Mouse (Mus musculus) B cell, adult 67 days (primary cell): ENCODE results near the gene Urm1. TPM values are rescaled to one million over a fixed set of nuclear protein-coding genes. Genes with fewer than 3 reads are reported as not detected.

Experiments used
- total RNA-seq, 2 experiments: library from RNA; stranded (reverse); gene quantifications; 4 replicates each; pipeline ENCODE4 v1.2.4; 2023

The Urm1 gene
- total RNA-seq = 10 to 100 TPM; 43.6 to 47.9 TPM

DNA sequence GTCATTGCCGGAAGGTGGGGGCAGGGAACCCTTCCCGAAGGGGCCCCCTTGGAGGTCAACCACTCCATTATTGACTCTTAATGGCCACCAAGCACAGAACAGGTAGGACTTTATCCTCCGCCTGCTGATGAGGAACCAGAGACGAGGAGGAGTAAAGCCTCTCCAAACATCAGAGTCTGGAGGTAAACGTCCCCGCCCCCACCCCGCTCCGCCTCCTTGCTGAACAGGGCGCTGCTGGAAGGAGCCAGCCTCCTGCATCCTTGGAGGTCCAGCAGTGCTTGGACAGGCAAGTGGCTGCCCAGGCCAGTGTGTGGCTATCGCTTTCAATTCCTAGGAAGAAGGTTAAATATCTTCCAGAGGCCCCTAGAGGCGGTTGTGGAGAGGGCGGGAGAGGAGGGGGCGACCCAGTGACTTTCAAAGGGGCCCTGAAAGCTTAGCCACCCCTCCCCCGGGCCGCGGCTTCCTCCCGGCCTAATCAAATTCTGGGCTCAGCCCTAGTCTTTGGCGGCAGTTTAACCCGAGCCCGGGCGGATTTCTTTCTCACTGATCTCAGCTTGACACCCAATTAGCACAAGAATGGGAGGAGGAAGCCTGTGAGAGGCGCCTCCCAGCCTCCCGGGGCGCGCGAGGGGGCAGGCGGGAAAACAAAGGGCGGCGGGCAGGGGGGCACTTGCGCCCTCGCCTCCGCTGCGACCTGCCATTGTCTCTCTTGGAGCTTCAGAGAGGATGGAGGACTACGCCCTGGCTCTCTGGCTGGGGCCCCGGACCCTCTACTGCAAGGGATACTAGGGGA, at the start of gene Urm1:
TSS of gene Urm1 (plus strand) at position 51 of the 793 bp plus-strand sequence.

DNA sequence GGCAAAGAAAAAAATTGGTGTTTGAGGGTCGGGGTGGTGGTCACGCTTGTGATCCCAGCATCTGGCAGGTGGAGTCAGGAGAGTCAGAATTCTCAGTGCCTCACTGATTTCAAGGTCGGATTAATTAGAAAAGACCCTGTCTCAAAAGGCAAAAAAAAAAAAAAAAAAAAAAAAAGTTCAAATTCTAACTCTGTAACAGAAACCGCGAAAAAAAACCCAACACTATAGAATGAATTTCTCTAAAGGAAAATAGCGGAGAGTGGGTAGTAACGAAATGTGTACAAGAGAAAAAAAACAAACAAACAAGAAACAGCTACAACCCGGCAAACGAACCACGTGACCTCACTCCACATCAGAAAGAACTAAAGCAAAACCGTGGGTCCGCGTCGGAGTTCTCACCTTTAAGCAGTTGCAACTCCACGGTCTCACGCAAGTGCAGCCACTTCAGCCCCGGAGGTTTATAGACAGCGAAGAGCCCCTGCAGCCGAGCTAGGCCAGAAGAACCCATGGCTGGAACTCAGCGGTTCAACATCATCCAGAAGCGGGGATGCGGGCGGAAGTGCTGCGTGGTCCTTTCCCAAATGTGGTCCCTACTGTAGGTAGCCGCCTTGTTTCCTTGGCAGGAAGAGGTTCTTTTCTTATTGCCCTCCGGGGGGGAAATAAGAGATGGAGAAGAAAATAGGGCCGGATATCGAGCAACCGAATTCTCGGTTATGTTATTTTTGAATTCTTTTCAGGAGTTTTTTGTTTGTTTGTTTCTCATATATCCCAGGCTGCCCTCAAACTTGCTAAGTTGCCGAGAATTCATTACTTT, 32.6 kb upstream of the Urm1 start, which contains the start of gene Coq4:
TSS of gene Coq4 (plus strand) at position 390 of the 814 bp plus-strand sequence.

DNA sequence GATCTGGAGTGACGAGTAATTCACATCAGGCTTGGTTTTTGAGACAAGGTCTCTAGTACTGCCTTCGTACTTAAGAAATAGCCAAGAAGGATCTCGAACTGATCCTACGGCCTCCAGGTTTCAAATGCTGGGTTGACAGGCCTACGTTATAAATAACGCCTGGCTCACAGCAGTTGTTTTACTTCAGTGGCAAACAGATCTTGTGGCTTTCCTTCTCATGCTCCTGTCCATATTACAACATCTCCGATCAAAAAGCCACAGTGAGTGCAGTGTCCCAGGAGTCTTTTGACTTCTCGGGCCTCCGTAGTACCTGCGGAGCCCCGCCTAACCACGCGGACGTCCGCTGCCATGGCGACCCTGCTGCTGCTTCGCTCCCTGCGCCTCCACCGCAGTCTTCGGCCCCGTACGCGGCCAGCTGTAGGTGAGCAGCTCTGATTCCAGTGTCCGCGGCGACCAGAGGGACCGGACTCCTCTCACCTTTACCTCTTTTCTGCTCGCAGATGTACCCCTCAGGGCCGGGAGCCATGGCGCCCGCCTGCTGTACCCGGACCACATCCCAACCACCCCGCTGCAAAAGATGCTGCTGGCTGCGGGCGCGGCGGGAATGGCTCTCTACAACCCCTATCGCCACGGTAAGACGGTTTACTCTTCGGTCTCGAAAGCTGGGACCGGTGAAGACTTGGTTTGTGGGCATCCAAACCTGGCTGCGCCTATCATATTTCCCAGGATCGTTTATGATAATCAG, 31.8 kb upstream of the Urm1 start, which contains the start of gene Trub2:
TSS of gene Trub2 (minus strand) at position 566 of the 745 bp plus-strand sequence.

DNA sequence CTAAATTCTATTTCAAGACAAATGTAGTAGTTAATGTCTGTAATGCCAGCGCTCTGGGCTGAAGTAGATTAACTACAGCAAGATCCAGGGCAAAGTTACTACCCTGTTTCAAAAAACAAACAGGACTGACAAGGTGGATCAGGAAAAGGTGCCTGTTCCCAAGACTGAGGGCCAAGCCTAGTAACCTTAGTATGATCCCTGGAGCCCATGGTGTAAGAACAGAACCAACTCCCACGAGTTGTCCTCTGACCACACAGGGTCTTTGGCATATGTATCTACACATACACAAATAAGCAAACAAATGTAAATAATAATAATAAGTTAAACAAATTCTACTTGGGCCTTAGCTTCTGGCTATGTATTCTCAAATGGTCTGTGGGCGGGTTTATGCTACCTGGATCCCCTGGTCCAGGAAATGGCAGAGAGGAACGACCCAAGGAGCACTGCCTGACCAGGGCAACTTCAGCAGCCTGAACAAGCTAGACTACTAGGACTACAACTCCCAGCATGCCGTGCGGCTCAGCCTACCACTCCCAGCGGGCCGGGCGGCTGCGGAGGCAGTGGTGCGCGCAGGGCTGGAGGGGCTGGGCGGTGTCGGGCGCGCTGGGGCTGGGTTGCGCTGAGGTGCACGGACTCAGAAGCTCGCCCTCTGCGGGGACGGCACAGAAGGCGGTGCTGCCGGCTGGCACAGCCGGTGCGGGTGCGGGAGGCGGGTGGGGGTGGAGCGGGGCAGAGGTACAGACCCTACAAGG, 17.6 kb upstream of the Urm1 start, which contains the start of gene Slc27a4:
TSS of gene Slc27a4 (plus strand) at position 560 of the 752 bp plus-strand sequence.

DNA sequence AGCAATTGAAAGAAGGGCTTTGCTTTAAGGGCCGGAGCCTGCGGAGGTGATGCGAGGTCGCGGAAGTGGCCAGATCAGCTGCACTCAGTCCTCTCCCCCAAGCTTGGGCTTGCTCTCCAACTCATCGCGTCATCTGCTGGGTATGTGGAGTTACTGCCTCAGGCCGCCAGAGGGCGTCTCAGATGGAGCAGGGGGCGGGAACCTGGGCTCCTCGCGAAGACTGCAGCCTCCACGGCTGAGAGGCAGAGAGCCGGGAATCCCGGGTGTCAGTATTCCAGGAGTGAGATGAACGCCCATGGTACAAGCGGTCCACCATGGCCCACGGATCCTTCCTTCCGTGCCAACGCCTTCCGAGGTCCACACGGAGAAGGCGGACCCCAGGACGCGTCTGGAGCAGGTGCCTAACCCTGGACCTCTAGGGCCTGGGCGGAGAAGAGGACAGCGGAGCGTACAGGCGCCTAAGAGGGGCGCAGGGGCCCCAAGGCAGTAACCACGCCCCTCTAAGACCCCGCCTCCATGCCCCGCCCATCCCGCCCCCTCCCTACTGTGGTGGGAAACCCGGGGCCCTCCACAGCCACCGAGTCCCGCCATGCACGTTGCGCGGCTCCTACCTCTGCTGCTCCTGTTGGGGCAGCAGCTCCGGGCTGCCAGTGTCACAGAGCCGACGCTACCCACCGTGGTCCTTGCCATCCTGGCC, 49.2 kb downstream of the Urm1 start, which contains the start of gene Cercam:
TSS of gene Cercam (plus strand) at position 216 of the 697 bp plus-strand sequence.

DNA sequence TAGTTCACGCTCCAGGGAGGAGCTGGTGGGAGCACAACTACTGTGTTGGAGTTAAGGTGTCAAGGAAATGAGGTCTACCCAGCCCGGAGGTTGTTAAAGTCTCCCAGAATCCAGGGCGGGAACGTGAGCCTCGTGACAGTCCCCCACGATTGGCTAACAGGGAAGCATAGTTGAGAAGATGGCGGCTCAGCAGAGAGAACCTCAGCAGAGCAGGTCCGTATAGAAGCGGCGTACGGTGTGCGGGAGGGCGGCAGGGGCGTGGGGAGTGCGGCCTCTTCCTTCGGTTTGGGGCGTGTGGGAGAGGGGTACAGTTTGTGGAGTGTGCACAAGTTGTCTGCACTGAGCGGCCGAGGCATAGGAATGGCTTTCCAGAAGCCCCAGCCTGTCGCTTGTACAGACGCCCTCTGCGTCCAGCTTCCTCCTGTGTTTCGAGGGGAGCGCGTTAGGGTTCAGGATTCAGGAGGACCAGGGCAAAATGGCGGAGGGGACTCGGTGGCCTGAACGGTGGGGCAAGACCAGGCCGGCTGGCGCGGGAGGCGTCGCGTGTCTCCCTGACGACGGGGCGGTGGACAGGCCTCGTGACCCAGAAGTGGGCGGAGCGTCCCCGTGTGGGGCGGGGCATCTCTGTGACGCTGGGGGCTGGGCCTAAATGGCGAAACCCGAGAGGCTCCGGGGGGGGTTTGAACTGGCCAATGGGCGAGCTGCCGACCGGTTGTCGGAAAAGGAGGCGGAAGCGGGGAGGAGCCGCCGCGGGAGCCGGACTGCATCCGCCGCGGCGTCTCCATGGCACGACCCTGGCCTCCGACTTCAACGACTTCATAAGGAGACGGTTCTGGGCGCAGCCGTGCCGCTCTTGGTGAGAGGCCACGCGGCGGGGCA, 69.4 kb downstream of the Urm1 start, which contains the start of gene Odf2:
TSS of gene Odf2 (plus strand) at position 156 of the 879 bp plus-strand sequence.

Other genes with a start within 250 kb of the Urm1 start
- gene Rapgef1, start 200.4 kb upstream of the Urm1 start, total RNA-seq = 100 to 1,000 TPM; 149 to 160 TPM
- gene Gm13420, start 68.4 kb upstream of the Urm1 start, total RNA-seq = under 1 TPM in 1 of 2 experiments, not detected in 1; 0.53 TPM
- gene Gm13547, start 60.8 kb upstream of the Urm1 start, total RNA-seq = under 1 TPM in 1 of 2 experiments, not detected in 1; 0.98 TPM
- 1 to 10 TPM; 7.0 to 7.9 TPM for gene Coq4, start 32.6 kb upstream of the Urm1 start, total RNA-seq
- 10 to 100 TPM; 44.8 to 55.8 TPM for gene Trub2, start 31.6 kb upstream of the Urm1 start, total RNA-seq
- gene Slc27a4, start 17.4 kb upstream of the Urm1 start, total RNA-seq = 10 to 100 TPM; 16.4 to 18.7 TPM
- gene Cercam, start 49.1 kb downstream of the Urm1 start, total RNA-seq = 1 to 10 TPM in 1 of 2 experiments, under 1 TPM in 1; 0.68 to 1.2 TPM
- gene Odf2, start 69.1 kb downstream of the Urm1 start, total RNA-seq = 100 to 1,000 TPM; 118 to 127 TPM
- 10 to 100 TPM; 76.1 to 100.0 TPM for gene Gle1, start 115.4 kb downstream of the Urm1 start, total RNA-seq
- 100 to 1,000 TPM; 287 to 297 TPM for gene Sptan1, start 145.5 kb downstream of the Urm1 start, total RNA-seq
- gene Wdr34, start 228.8 kb downstream of the Urm1 start, total RNA-seq = 1 to 10 TPM; 1.8 to 2.1 TPM
- gene Set, start 237.3 kb downstream of the Urm1 start, total RNA-seq = 100 to 1,000 TPM; 239 to 303 TPM